Mouse (Mus musculus) testis, adult 2 months (tissue): Measurements from ENCODE around the gene Cdk11b.

Experiments used
- CTCF ChIP-seq: fragments of 200-500 bp; IDR thresholded peaks from 2 replicates; pipeline ENCODE4 v1.5.1; 2012; ENCODE audit warnings: low read depth, mild to moderate bottlenecking, inconsistent platforms, low read length, moderate library complexity; ENCODE audit not compliant: control insufficient read depth, insufficient read depth, insufficient replicate concordance
- POLR2A ChIP-seq: fragments of 200-500 bp; IDR thresholded peaks from 2 replicates; pipeline ENCODE4 v1.6.1; 2012; ENCODE audit warnings: low read depth, mild to moderate bottlenecking, inconsistent platforms, low read length, moderate library complexity; ENCODE audit not compliant: control insufficient read depth

DNA sequence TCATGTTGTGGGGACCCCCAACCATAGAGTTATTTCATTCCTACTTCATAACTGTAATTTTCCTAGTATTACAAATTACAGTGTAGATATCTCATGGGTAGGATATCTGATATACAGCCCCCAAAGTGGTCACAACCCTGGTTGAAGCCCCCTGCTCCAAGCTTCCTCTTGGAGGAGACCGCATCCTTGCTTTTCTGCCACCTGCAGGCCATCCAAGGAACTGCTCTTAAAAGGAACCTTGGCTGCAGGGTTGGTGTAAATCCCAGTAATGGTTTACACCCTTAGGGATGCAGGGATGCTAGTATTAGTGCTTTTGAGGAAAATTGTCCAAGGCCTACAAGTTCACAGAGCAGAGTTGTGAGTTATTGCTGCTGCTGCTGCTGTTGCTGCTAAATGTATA, 44.2 kb upstream of the Cdk11b start:
- TF ChIP-seq POLR2A = no peak
- TF ChIP-seq CTCF = peak; percentile 50; the same call in 1 of the 2 replicates
